Mouse (Mus musculus): ENCODE measurements at regions not wholly inside any gene's neighbourhood (a gene's known extent, or its start where the extent isn't known, plus 50 kb on each side); places are given as distances from the start of the nearest gene placed in this dataset.
"Not testable (repeated sequence)": the region's sequence is repeated elsewhere in the genome, so short reads cannot be mapped to it uniquely, and the experiment has no call there.

- no peak for DNase-seq (ENCODE audit: extremely low read depth, low read depth, low spot score)
Observed at GRCm38 (mm10) chr3:39745947-39746346, 785.1 kb upstream of the Intu start.

DNA sequence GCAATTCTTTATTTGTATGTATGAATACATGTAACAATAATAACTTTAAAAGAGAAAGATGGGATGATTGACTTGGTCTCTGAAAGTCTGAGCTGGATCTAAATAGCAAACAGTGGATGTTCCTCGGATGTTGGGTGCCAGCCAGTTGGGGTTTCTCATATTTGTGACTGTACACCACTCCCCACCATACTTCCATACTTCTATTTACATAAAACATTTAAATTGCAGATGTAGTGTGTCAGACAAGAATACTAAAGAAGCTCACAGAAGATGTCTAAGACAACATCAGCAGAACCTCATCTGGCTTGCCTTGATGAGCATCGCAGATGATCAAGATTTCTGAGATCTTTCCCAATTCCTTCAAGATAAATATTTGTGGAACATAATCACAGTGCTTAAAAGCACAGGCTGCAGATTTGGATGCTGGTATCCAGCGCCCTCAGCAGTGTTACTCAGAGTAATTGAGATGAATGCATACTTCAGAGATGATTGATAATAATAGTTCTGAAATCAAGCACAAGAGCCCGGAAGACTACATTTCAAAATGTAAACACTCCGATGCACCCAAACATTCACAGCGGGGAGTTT is 762.0 kb upstream of the Intu start:
- DNase-seq (ENCODE audit: extremely low read depth, low read depth, low spot score), result no peak

- no peak for DNase-seq (ENCODE audit: extremely low read depth, low read depth, low spot score)
Observed at GRCm38 (mm10) chr3:39776278-39777039, 754.6 kb upstream of the Intu start.

DNA sequence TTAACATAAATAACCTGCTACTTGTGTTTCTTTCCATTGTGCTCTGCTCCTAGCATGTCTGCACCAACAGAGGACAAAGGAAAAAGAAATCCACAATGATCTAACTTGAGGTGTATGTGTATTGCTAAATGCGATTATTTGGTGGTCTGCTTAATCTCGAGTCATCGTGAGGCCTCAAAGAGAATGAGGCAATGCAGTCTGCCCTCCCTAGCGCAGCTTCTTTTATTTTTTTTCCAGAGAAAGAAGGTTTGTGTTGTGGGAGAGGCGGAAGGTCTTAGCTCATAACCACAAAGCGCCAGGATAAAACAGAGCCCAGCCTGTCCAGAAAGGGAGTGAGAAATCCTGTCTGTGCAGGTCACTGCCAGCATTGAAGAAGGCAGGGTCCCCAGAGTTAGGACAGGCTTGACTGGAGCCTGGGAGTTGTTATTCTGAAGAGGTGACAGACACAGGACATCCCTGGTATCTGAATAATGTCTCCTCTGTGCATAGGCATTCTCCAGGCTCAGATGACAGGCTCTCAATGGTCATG is 751.3 kb upstream of the Intu start:
- no peak for DNase-seq (ENCODE audit: extremely low read depth, low read depth, low spot score)

DNA sequence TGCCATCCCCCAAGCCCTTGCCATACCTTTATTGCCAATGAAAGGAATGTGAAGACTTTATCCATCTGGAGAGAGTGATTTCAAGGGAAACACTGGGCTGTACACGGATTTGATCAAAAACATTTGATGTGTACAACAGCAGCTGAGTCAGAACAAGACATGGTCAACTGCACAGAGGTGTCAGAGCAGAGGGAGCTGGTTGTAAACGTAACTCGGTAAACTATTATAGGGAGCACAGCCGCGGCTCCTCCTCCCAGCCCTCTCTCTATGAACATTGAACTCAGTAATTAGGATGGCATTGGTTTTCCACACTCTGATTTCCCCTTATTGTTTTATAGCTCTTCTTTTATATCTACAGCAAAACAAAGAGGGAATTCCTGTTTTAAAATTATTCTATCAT is 750.8 kb upstream of the Intu start:
- DNase-seq (ENCODE audit: extremely low read depth, low read depth, low spot score), result no peak

DNA sequence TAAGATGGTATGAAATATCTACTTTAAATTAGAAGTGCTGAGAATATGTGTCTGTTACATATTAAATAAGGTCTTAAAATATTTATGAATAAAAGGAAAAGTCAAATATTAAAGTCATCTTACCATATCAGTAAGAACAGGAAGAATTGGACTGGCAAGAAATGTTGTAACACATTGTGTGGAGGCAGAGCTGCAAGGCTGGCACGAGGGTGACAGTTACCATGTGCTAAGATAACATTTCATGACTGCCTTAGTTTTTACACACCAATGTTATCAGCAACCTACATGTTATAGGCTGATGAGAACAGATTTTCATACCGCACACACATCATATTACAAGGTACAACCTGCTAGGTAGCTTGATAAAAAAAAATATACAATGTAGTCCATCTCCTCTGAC is 746.2 kb upstream of the Intu start:
- DNase-seq (ENCODE audit: extremely low read depth, low read depth, low spot score), result no peak

DNA sequence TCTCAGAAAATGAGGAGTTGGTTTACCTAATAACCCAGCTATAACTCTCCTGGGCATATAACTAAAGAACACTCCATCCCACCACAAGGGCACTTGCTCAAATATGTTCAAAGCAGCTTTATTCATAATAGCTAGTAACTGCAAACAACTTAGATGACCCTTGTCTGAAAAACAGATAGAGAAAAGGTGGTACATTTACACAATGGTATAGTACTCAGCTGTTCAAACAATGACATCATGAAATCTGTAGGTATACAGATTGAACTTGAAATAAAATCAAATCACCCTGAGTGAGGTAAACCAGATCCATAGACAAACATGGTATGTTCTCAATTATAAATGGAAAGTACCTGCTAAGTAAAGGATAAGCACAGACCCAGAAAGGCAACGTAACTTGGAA is 721.5 kb upstream of the Intu start:
- DNase-seq (ENCODE audit: extremely low read depth, low read depth, low spot score), result no peak

GRCm38 (mm10) chr3:39814814-39815213 is 716.3 kb upstream of the Intu start:
- no peak for DNase-seq (ENCODE audit: extremely low read depth, low read depth, low spot score)

- DNase-seq (ENCODE audit: extremely low read depth, low read depth, low spot score), result no peak
Observed at GRCm38 (mm10) chr3:39830488-39831056, 700.5 kb upstream of the Intu start.

- no peak for DNase-seq (ENCODE audit: extremely low read depth, low read depth, low spot score)
Observed at GRCm38 (mm10) chr3:39838377-39839145, 692.5 kb upstream of the Intu start.

- no peak for DNase-seq (ENCODE audit: extremely low read depth, low read depth, low spot score)
Observed at GRCm38 (mm10) chr3:39840946-39841345, 690.1 kb upstream of the Intu start.

DNA sequence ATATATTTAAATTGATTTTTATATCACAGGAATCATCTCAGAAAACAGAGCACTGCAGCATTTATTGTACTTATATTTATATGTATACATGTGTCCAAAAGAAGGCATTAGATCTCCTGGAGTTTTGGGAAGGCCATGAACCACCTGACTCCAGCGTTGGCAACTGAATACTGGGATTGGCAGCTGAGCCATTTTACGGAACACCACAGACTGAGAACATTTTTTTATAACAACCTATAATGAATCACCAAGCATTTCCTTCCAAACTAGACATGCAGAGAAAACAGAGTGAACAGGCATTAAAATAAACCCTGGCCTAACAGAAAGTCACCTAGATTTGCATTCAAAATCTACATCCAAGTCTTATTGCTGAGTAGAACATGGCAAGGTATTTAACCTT is 686.0 kb upstream of the Intu start:
- no peak for DNase-seq (ENCODE audit: extremely low read depth, low read depth, low spot score)

DNA sequence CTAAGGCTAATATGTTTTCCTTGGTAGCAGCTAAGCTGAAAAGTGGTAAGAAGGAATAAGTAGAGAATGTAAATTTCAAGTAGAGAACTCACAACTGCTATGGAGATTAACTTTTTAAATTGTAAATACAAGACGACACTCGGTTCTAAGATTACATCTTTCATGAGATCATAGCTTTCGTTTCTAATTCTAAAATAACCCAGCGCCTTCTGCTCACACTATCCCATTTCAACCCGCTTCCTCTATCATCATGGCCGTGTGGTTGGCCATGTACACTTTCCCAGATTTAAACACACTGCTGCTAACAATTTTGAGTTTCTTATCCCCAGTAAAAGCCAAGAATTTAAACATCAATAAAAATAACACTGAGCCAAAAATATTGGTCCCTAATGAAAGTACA is 682.3 kb upstream of the Intu start:
- no peak for DNase-seq (ENCODE audit: extremely low read depth, low read depth, low spot score)

GRCm38 (mm10) chr3:39857214-39857839 is 673.8 kb upstream of the Intu start:
- no peak for DNase-seq (ENCODE audit: extremely low read depth, low read depth, low spot score)

GRCm38 (mm10) chr3:39876046-39876445 is 655.0 kb upstream of the Intu start:
- not testable (repeated sequence) for DNase-seq (ENCODE audit: extremely low read depth, low read depth, low spot score)

DNA sequence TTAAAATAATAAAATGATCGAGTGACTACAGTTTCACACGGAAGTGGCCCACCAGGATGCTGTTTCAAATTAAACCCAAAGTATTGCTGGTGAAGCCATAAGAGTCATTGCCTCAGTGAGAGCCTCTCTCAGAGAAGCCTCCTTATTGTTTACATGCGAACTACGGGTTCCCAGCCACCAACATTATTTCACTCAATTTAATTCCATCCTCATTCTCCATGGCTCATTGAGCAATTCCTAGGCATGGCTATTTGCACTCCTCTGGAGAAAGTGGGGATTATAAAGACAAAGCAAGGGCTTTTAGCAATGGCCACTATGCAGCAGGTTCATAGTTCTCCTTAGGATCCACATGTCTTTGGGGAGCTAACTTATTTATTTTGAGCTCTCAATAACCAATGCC is 646.7 kb upstream of the Intu start:
- DNase-seq (ENCODE audit: extremely low read depth, low read depth, low spot score), result no peak

GRCm38 (mm10) chr3:39888376-39888775 is 642.7 kb upstream of the Intu start:
- DNase-seq (ENCODE audit: extremely low read depth, low read depth, low spot score), result no peak

DNA sequence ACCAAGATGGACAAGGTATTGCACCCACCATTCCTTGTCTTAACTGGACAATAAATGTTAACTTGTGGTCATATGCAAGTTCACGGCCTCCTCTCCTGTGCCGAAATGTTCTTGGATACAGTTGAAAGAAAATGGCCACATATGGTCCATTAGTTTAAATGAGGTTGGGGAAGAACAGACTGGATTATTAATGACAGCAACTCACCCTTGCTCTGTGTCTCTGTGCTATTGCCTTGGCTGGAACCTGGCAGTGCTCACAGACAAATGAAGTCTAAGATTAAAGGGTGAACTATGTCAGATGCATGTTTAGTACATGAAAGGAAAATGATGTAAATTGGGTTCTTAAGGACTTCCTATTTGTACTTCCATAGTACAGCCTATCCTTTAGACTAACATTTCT is 641.9 kb upstream of the Intu start:
- no peak for DNase-seq (ENCODE audit: extremely low read depth, low read depth, low spot score)

DNA sequence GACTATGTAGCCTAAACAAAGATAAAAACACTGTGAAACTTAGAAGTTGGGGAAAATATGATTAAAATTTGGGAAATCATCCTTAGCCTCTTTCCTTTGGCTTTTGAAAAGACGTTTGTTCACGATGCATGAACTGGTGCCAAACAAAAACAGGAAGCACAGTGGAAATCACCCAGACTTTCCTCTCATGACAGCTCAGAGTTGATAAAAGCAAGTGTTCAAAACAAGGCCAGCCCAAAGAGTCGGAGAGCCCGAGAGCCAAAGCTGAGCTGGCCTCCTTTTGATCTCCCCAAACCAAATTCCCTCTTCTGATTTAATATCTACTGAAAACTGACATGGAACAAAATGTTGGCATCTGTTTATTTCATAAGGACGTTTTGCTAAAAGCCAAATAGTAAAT is 632.1 kb upstream of the Intu start:
- DNase-seq (ENCODE audit: extremely low read depth, low read depth, low spot score), result no peak

DNA sequence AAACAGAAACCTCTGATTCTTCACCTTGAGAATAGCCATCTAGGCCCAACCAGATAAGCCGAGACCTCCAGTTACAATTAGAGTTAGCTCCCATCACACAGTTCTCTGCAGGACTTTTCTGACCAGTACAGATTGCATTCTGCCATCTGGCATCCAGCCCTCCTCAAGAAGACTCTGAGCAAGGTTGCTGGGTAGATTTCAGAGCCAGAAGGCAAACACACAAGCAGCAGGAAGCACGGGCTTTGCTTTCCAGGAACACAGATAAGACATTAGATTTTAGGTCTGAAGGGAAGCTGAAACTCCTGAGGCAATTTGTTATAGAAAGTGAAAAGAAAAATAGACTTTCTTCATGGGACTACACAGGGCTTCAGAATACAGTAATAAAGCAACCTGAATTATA is 630.9 kb upstream of the Intu start:
- DNase-seq (ENCODE audit: extremely low read depth, low read depth, low spot score), result no peak

- no peak for DNase-seq (ENCODE audit: extremely low read depth, low read depth, low spot score)
Observed at GRCm38 (mm10) chr3:39904377-39904776, 626.7 kb upstream of the Intu start.
